Mouse (Mus musculus) lung, adult 2 months (tissue): ENCODE data around the gene Klrd1.

ENCODE experiments used
- CTCF ChIP-seq: fragments of 200-500 bp; IDR thresholded peaks from 2 replicates; pipeline ENCODE4 v1.5.1; 2011; ENCODE audit warnings: mild to moderate bottlenecking, low read length, control low read depth; ENCODE audit not compliant: insufficient read depth
- POLR2A ChIP-seq: fragments of 200-500 bp; IDR thresholded peaks from 2 replicates; pipeline ENCODE4 v1.6.1; 2011; ENCODE audit warnings: low read depth, mild to moderate bottlenecking, control low read depth, low read length, borderline replicate concordance; ENCODE audit errors: extremely low read depth

DNA sequence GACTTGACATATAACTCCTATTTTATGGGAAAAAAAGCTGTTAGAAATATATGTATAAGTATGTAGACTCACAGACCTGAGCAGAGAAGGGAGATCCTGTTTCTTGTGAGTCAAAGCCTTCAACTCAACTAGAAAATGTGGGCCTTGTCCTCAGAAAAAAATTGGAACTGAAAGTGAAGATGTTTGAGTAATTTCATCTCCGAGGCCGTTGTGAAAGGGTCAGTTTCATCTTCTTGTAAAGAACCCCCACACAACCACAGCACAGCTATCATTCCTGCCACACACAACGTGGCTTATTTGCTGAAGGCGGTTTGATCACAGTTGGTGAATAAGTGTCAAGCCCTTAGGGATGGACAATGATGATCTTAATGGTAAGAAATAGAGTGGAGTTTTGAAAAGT lies 32.2 kb downstream of the Klrd1 start, which contains the start of gene Klrk1:
- TF ChIP-seq CTCF (no peak), POLR2A (no peak)
